Mouse (Mus musculus): ENCODE data around the gene Gm20767. TPM values are rescaled to one million over a fixed set of nuclear protein-coding genes. Genes with fewer than 3 reads are reported as not detected.
"Not testable (repeated sequence)": the region's sequence is repeated elsewhere in the genome, so short reads cannot be mapped to it uniquely, and the experiment has no call there.

Gene Gm20767
- polyA plus RNA-seq, 1 experiment from 2014 or later: not detected

- ATAC-seq (ENCODE audit: low read depth); H3K4me3 ChIP-seq: not testable (repeated sequence)
- WGBS: 89% methylated on average over 5 of the region's 8 CpGs
Measured at GRCm38 (mm10) chr13:120196189-120196821, 56.3 kb downstream of the Gm20767 start.

More at GRCm38 (mm10) chr13:120196189-120196821, 56.3 kb downstream of the Gm20767 start:
- not testable (repeated sequence) for H3K27me3 ChIP-seq; H3K27ac ChIP-seq (replicated peaks); H3K36me3 ChIP-seq; H3K9me3 ChIP-seq; H3K4me1 ChIP-seq (replicated peaks); H3K9ac ChIP-seq; H3K4me2 ChIP-seq

Other genes starting within 250 kb of the Gm20767 start
- gene Tcstv1, start 245.5 kb upstream of the Gm20767 start, polyA plus RNA-seq (2015; fragmentation: Nextera tagmentation; extraction: Ambion mirVana): not detected in 2 replicates
- not detected in 2 replicates for gene Gm21761, start 211.0 kb upstream of the Gm20767 start, polyA plus RNA-seq (2015; fragmentation: Nextera tagmentation; extraction: Ambion mirVana)
- gene B020031M17Rik, start 189.4 kb upstream of the Gm20767 start, polyA plus RNA-seq (2015; fragmentation: Nextera tagmentation; extraction: Ambion mirVana): not detected in 2 replicates
- not detected in 2 replicates for gene Gm36079, start 113.2 kb upstream of the Gm20767 start, polyA plus RNA-seq (2015; fragmentation: Nextera tagmentation; extraction: Ambion mirVana)
- 0.10 TPM in 1 of 2 replicates, not detected in the other for gene Gm21188, start 88.1 kb upstream of the Gm20767 start, polyA plus RNA-seq (2015; fragmentation: Nextera tagmentation; extraction: Ambion mirVana)
- not detected in 2 replicates for gene Gm21818, start 32.2 kb downstream of the Gm20767 start, polyA plus RNA-seq (2015; fragmentation: Nextera tagmentation; extraction: Ambion mirVana)
- not detected in 2 replicates for gene Gm21762, start 75.7 kb downstream of the Gm20767 start, polyA plus RNA-seq (2015; fragmentation: Nextera tagmentation; extraction: Ambion mirVana)
- not detected in 2 replicates for gene Gm21731, start 98.9 kb downstream of the Gm20767 start, polyA plus RNA-seq (2015; fragmentation: Nextera tagmentation; extraction: Ambion mirVana)
- gene AF067061, start 122.9 kb downstream of the Gm20767 start, polyA plus RNA-seq (2015; fragmentation: Nextera tagmentation; extraction: Ambion mirVana): not detected in 2 replicates
- 0.43 TPM in 1 of 2 replicates, not detected in the other for gene BC147527, start 160.1 kb downstream of the Gm20767 start, polyA plus RNA-seq (2015; fragmentation: Nextera tagmentation; extraction: Ambion mirVana)
- not detected in 2 replicates for gene Tcstv3, start 176.6 kb downstream of the Gm20767 start, polyA plus RNA-seq (2015; fragmentation: Nextera tagmentation; extraction: Ambion mirVana)

Data from neural tube, embryonic 13.5 days (tissue).